Mouse (Mus musculus) cerebellum, adult 11-12 months (tissue): ENCODE data around the gene Sgpp2.

ENCODE experiments used
- DNase-seq: peaks from one replicate; pipeline ENCODE4 v3.0.0; 2022

The Sgpp2 gene

GRCm38 (mm10) chr1:78452544-78452943 is 142.4 kb downstream of the Sgpp2 start:
- no peak for DNase-seq

- no peak for DNase-seq
These were observed 143.7 kb downstream of the Sgpp2 start for GRCm38 (mm10) chr1:78453886-78454285.

- peak; percentile 21 for DNase-seq
These were observed 144.5 kb downstream of the Sgpp2 start for GRCm38 (mm10) chr1:78454659-78455058.
